Mouse (Mus musculus) myocyte (in vitro differentiated cells): ENCODE data around the gene Polr1d.

Source experiments
- CEBPB ChIP-seq: IDR thresholded peaks from 2 replicates; pipeline ENCODE4 v1.6.1; 2011; ENCODE audit warnings: mild to moderate bottlenecking, moderate library complexity; ENCODE audit not compliant: poor library complexity, insufficient read depth, severe bottlenecking
- MAX ChIP-seq: IDR thresholded peaks from one replicate; pipeline ENCODE4 v1.6.1; 2011; ENCODE audit warnings: low read depth, mild to moderate bottlenecking, control low read depth
- MYOD1 ChIP-seq, 3 experiments: IDR thresholded peaks; one replicate each; pipeline ENCODE4 v1.6.1; 2011; ENCODE audit warnings: control low read depth in 2 of 3, low read depth in 2 of 3, mild to moderate bottlenecking in 2 of 3, moderate library complexity in 1 of 3; ENCODE audit not compliant: insufficient read length in 2 of 3, control insufficient read depth in 1 of 3
- MYOG ChIP-seq, 3 experiments: IDR thresholded peaks; one replicate each; pipeline ENCODE4 v1.6.1; 2011; ENCODE audit warnings: control low read depth in 2 of 3, low read depth in 2 of 3, mild to moderate bottlenecking in 2 of 3; ENCODE audit not compliant: insufficient read length in 2 of 3, control insufficient read depth in 1 of 3, insufficient read depth in 1 of 3
- POLR2A ChIP-seq: IDR thresholded peaks from one replicate; pipeline ENCODE4 v1.6.1; 2011; ENCODE audit warnings: low read depth, mild to moderate bottlenecking, control low read depth, moderate library complexity; ENCODE audit not compliant: insufficient read length
- POLR2AphosphoS2 ChIP-seq: IDR thresholded peaks from one replicate; pipeline ENCODE4 v1.6.1; 2011; ENCODE audit warnings: low read depth, control low read depth; ENCODE audit not compliant: insufficient read length

DNA sequence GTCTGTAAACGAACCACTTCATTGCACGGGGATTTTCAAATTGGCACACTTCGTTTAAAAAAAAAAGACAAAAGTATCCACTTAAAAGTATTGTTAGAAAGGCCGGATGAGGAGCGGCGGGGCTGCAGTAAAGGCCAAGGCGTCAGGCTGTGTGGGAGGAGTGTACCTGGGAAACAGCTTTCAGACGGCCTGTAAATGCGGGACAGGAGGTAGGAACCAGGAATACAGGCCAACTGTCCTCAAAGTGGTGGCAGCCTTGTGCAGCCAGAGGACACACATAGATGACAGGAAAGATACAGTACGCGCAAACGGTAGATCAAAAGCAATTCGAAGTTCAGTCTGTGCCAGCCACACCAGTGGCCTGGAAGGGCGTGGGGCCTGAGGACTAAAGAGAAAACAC is 45.6 kb upstream of the Polr1d start:
- TF ChIP-seq POLR2A, result no peak
- no peak for TF ChIP-seq MYOD1 (IDR thresholded peaks at IDR 0.05; ENCODE audit: control insufficient read depth in 1 of 3, insufficient read length in 2 of 3, low read depth in 2 of 3)
- no peak for TF ChIP-seq MAX
- TF ChIP-seq CEBPB, result no peak
- TF ChIP-seq MYOG (IDR thresholded peaks at IDR 0.05; ENCODE audit: control insufficient read depth in 1 of 3, insufficient read depth in 1 of 3, insufficient read length in 2 of 3, low read depth in 2 of 3), result no peak
- TF ChIP-seq POLR2AphosphoS2, result no peak
